Mouse (Mus musculus) cerebellum, adult 9-10 months (tissue): ENCODE results near the gene Samm50.

Source experiments
- DNase-seq: peaks from one replicate; pipeline ENCODE4 v3.0.0; 2022

Samm50 gene

GRCm38 (mm10) chr15:84241520-84241919 lies 49.5 kb downstream of the Samm50 start:
- DNase-seq = no peak

- no peak for DNase-seq
These were observed 53.1 kb downstream of the Samm50 start for GRCm38 (mm10) chr15:84245104-84245503.

GRCm38 (mm10) chr15:84246195-84246594 lies 54.2 kb downstream of the Samm50 start:
- no peak for DNase-seq

GRCm38 (mm10) chr15:84247309-84247708 lies 55.3 kb downstream of the Samm50 start:
- no peak for DNase-seq

- DNase-seq = peak; percentile 56
These were observed 59.2 kb downstream of the Samm50 start for GRCm38 (mm10) chr15:84251227-84251626.

- DNase-seq = no peak
These were observed 60.6 kb downstream of the Samm50 start for GRCm38 (mm10) chr15:84252645-84253044.

- DNase-seq = peak; percentile 74
These were observed 61.7 kb downstream of the Samm50 start for GRCm38 (mm10) chr15:84253757-84254156.

- DNase-seq = no peak
These were observed 62.3 kb downstream of the Samm50 start for GRCm38 (mm10) chr15:84254387-84254786.

- DNase-seq = no peak
These were observed 64.3 kb downstream of the Samm50 start for GRCm38 (mm10) chr15:84256254-84256850.

GRCm38 (mm10) chr15:84256864-84257263 lies 64.8 kb downstream of the Samm50 start:
- no peak for DNase-seq

GRCm38 (mm10) chr15:84258602-84259355 lies 66.7 kb downstream of the Samm50 start:
- no peak for DNase-seq

GRCm38 (mm10) chr15:84260123-84260822 lies 68.2 kb downstream of the Samm50 start:
- peak; percentile 73 for DNase-seq

- DNase-seq = no peak
These were observed 70.6 kb downstream of the Samm50 start for GRCm38 (mm10) chr15:84262630-84263029.

GRCm38 (mm10) chr15:84263573-84263972 lies 71.5 kb downstream of the Samm50 start:
- DNase-seq = no peak

- DNase-seq = no peak
These were observed 73.1 kb downstream of the Samm50 start for GRCm38 (mm10) chr15:84265141-84265540.

GRCm38 (mm10) chr15:84266290-84266689 lies 74.2 kb downstream of the Samm50 start:
- DNase-seq = no peak
